Mouse (Mus musculus) heart, postnatal 0 days (tissue): ENCODE results near the gene Sox6.

Experiments
- CTCF ChIP-seq: IDR thresholded peaks from 2 replicates; pipeline ENCODE4 v1.5.1; 2016; ENCODE audit warnings: antibody characterized with exemption, control low read depth, low read depth
- EP300 ChIP-seq: IDR thresholded peaks from 2 replicates; pipeline ENCODE4 v1.6.1; 2016; ENCODE audit warnings: antibody characterized with exemption, low read depth

DNA sequence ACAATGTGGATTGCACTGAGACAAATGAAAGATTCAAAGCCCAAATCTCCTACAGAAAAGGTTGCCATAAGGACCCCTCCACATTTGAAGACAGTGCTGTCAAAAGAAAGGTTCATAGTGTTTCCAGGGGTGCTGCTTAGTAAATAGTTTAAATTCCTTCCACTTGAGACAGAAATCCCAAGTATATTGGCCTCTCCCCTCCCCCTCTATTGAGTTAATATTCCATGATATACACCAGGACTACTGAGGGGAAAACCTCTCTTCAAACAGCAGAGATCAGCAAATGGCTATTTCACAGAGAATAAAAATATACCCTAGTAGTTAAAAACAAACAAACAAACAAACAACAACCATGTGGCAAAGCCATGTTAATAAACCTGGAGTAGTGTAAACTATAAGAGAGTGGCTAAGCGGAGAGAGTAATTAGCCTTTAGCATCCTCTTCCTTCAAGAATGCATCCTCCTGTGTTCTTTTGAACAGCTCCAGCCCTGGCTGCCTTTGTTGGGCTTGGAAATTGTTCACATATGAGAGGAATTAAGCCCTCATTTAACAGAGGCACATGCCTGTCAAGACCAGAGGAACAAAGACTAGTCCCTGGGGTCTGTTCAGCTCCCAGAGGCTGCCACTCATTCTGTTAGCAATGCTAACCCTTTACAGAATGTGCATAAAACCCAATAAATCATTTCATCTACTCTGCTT, 393.2 kb downstream of the Sox6 start:
- no peak for TF ChIP-seq CTCF
- no peak for TF ChIP-seq EP300
